In the genomic region with DNA sequence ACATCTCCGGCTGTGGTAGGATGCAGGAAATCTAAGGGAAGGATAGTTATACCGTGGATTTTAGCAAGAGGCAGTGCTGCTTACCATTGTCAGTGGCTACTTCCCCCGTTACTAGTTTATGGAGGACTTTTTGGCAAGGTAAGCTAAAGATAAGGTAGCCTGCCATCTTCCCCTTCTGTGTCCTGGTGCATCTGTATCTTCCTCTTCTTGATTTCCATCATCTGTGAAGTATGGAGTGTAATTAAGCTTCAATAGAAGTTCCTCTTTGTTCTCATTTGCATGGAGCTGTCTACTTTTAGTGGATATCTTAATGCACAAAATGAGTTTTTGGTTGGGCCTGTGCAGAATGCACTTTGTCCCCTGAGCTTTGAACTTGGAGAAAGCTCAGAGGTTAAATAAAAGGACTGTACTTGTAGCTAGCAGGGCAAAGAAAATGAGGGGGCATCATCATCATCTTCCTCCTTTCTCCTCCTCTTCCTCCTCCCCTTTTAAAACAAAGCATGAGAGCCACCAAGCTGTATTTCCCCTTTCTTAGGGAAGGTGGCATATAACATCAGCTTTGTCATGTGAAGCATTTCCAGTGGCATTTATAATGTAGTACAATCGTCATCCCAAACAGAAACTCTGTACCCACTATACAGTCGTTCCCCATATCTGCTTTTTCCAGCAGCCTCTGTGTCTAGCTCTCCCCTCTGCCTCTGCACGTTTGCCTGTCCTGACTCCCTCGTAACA, we compare ENCODE assay signal across 2 mouse cellular contexts.
TF ChIP-seq lines count a peak whose summit lies in the region.

No protein-coding gene starts in this region.

TF ChIP-seq in CH12.LX, 34 proteins besides CTCF, POLR2A, EP300 and RAD21:
- no peak for TF ChIP-seq CHD1 (IDR thresholded peaks at IDR 0.05; ENCODE audit: low read depth, low read length)
- TF ChIP-seq JUN (IDR thresholded peaks at IDR 0.05; ENCODE audit: insufficient read depth, low read depth, low read length) = no peak

TF ChIP-seq in MEL, 35 proteins besides CTCF, POLR2A, EP300 and RAD21:
- TF ChIP-seq GATA1 (IDR thresholded peaks at IDR 0.05; ENCODE audit: low read depth, low read length) = peak; percentile 62
- TF ChIP-seq POLR2AphosphoS5 (IDR thresholded peaks at IDR 0.05; ENCODE audit: borderline replicate concordance, low read depth, low read length) = no peak
- peak; percentile 20; the same call in 1 of the 2 replicates for TF ChIP-seq RCOR1 (IDR thresholded peaks at IDR 0.05; ENCODE audit: low read depth, low read length)
